Mouse (Mus musculus) hematopoietic multipotent progenitor cell, adult 10-12 weeks (in vitro differentiated cells): Measurements from ENCODE around the gene Gm3667. TPM values are rescaled to one million over a fixed set of nuclear protein-coding genes. Genes with fewer than 3 reads are reported as not detected.

Source experiments
- polyA plus RNA-seq: library from polyadenylated mRNA; stranded (reverse); fragments of >175 nt; gene quantifications from 2 replicates; pipeline ENCODE4 v1.2.3, GENCODE M21; 2012; ENCODE audit warnings: low replicate concordance

The Gm3667 gene
- not detected in 2 replicates for polyA plus RNA-seq

DNA sequence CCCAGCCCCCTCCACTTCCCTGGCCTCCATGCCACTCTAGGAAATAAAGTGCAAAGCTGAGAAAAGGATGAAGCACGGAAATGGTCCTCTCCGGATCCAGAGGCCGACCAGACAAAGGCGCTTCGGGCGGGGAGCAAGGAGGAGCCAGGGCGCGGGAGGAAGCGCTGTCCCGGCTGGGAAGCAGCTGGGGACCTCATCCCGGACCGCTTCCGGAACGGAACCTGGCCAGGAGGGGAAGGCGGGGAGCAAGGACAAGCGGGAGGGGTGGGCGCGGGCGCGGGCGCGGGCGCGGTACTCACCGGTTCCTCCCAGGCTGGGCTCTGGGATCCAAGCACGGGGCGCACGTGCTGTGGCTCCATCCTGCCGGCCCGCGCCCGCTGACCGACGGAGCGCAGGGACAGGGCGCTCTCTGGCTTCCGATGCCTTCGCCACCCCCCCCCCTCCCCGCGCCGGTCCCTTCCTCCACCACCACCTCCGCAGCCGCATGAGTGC is at the start of gene Gm3667:
Gene Gm3667 (minus strand): TSS at position 442 of the 492 bp plus-strand sequence.

DNA sequence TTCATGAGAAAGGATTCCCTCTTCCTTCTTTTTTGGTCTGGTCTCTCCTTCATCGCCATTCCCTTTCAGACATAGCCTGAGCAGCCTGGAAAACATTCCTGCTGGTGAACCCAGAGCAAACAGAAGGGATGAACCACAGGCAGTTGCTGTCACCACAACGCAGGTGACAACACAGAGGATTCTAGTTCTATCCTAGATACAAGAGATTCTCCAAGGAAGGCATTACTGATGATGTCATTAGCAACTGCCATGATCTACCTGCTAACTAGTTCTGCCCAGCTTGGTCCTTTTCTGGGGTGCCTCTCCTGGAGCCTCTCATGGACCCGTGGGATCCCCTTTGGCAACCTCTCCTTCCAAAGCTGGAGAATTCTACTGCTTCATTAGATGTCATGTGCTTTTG is 49.6 kb downstream of the Gm3667 start, which contains the start of gene Gm3642:
Gene Gm3642 (minus strand): TSS at position 101 of the 400 bp plus-strand sequence.

Other genes with a start within 250 kb of the Gm3667 start
- not detected in 2 replicates for gene Gm10251, start 205.8 kb downstream of the Gm3667 start, polyA plus RNA-seq
- gene Gm8050, start 169.7 kb downstream of the Gm3667 start, polyA plus RNA-seq, result 0.07 TPM in 1 of 2 replicates, not detected in the other
- 0.26 TPM in 1 of 2 replicates, not detected in the other for gene Gm3636, start 147.6 kb downstream of the Gm3667 start, polyA plus RNA-seq
- gene Gm8362, start 115.6 kb downstream of the Gm3667 start, polyA plus RNA-seq, result not detected in 2 replicates
- not detected in 2 replicates for gene Gm3642, start 49.7 kb downstream of the Gm3667 start, polyA plus RNA-seq
- not detected in 2 replicates for gene Gm6356, start 83.9 kb upstream of the Gm3667 start, polyA plus RNA-seq
- gene Gm10406, start 137.5 kb upstream of the Gm3667 start, polyA plus RNA-seq, result not detected in 2 replicates
- not detected in 2 replicates for gene Gm3685, start 155.0 kb upstream of the Gm3667 start, polyA plus RNA-seq
- not detected in 2 replicates for gene Gm3696, start 210.7 kb upstream of the Gm3667 start, polyA plus RNA-seq
- not detected in 2 replicates for gene Gm6676, start 235.4 kb upstream of the Gm3667 start, polyA plus RNA-seq